Mouse (Mus musculus) lung, postnatal 36 days (tissue): ENCODE data around the gene Arnt.
A peak's percentile ranks its signal among the peaks of the same experiment; 100 is the strongest.
"Not testable (repeated sequence)": the region's sequence is repeated elsewhere in the genome, so short reads cannot be mapped to it uniquely, and the experiment has no call there.

Experiments used
- DNase-seq: peaks from one replicate; pipeline ENCODE4 v3.0.0; 2022; ENCODE audit warnings: mixed read lengths

Arnt gene

DNA sequence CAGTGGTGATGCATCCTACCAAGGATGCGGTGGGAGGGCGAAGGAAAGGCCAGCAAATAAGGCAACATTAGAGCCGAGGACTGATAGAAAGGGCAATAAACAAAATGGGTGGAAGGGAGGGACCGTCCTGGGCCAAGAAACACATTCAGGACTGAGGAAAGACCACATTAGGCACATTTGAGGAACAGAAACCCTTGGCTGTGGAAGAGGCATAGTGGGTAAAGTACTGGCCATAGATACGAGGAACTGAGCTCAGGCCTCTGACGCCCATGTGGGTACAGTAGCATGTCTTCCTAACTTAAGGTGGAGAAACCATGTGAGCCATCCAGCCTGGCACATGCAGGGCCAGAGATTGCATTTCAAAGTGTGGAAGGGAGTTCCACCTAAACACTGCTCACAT lies 95.6 kb downstream of the Arnt start:
- DNase-seq: peak; percentile 45

GRCm38 (mm10) chr3:95531025-95531424 lies 96.8 kb downstream of the Arnt start:
- DNase-seq: no peak

- DNase-seq: no peak
These were observed 99.2 kb downstream of the Arnt start for GRCm38 (mm10) chr3:95533364-95533763.

- DNase-seq: no peak
These were observed 100.7 kb downstream of the Arnt start for GRCm38 (mm10) chr3:95534927-95535326.

GRCm38 (mm10) chr3:95538936-95539335 lies 104.7 kb downstream of the Arnt start:
- DNase-seq: no peak

DNA sequence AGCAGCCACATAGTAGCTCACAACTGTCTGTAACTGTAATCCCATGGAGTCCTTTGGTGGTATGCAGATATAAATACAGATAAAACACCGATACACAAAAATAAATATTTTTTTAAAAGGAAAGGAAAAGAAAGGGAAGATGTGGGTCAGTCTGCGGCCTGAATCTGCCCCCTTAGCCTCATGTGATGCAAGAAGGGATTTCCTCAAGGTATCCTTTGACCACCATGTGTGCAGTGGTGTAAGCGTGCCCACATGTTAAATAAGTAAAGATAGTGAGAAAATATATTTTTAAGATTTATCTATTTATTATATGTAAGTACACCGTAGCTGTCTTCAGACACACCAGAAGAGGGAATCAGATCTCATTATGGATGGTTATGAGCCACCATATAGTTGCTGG lies 105.6 kb downstream of the Arnt start:
- DNase-seq: no peak

DNA sequence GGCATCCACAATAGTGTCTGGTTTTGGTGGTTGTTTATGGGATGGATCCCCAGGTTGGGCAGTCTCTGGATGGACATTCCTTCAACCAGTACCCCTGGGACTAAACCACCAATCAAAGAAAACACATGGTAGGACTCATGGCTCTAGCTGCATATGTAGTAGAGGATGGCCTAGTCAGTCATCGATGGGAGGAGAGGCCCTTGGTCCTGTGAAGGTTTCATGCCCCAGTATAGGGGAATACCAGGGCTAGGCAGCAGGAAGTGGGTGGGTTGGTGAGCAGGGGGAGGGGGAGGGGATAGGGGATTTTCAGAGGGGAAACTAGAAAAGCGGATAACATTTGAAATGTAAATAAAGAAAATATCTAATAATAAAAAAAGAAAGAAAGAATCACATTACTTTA lies 107.0 kb downstream of the Arnt start:
- DNase-seq: not testable (repeated sequence)

- DNase-seq: no peak
These were observed 108.0 kb downstream of the Arnt start for GRCm38 (mm10) chr3:95542171-95542570.

- no peak for DNase-seq
These were observed 108.8 kb downstream of the Arnt start for GRCm38 (mm10) chr3:95542981-95543380.
